Mouse (Mus musculus) erythroblast, embryonic 14.5 days (primary cell): ENCODE results near the gene Axin2.

Experiments
- GATA1 ChIP-seq: IDR thresholded peaks from 2 replicates; pipeline ENCODE4 v1.6.1; 2012; ENCODE audit warnings: low read length, inconsistent platforms, mixed read lengths
- TAL1 ChIP-seq: IDR thresholded peaks from 3 replicates; pipeline ENCODE4 v1.6.1; 2012; ENCODE audit warnings: low read length, inconsistent platforms, mixed read lengths

DNA sequence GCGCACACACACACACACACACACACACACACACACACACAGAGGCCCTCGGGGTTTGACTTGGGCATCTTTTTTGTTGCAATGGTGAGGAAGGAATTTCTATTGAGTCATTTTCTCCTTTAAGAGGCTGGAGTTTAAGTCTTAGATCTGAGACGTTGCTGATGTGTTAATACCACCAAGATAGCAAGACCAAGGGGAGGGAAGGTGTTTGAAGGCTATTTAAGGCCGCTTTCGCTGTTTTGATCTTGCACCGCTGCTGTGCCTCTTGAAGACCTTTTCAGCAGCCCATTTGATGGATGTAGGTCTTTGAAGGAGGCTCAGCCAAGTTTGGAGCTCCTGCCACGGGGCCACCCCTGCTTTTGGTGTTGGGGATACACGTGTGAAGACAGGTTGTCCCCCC is 7.9 kb downstream of the Axin2 start:
- TF ChIP-seq GATA1 = no peak
- TF ChIP-seq TAL1 = no peak
